In genomic region chr11:82339921-82340401, GRCm38 (mm10) we compare ENCODE assay signal across 9 mouse cellular contexts. TPM values are rescaled to one million over a fixed set of nuclear protein-coding genes. Genes with fewer than 3 reads are reported as not detected.
DNase-seq lines count a peak whose midpoint lies in the region; ATAC-seq and TF ChIP-seq lines count a peak whose summit lies in the region.
"Had no signal": no experiment of that assay in that cellular context is flagged by ENCODE, and none has a peak within 500 bp of the region (broad histone marks: within the 10 kb centered on the region; RNA-seq: fewer than 3 reads in every experiment).

No protein-coding gene starts in this region.

- WGBS in heart, embryonic 10.5 days, result 11% methylated on average over 7 of the region's 7 CpGs
- 3% methylated on average over 7 of the region's 7 CpGs for WGBS in kidney, adult 2 months
- 19% methylated on average over 7 of the region's 7 CpGs for WGBS in intestine, postnatal 0 days

- no peaks in the 10 kb centered on the region for H3K9me3 ChIP-seq in heart, embryonic 10.5 days
- no peaks in the 10 kb centered on the region for H3K9me3 ChIP-seq in intestine, postnatal 0 days (ENCODE audit: control insufficient read depth)

- no peak overlapping the region for H3K9ac ChIP-seq in intestine, postnatal 0 days (ENCODE audit: low read depth, low read length)

- peak; percentile 2 to 17 for DNase-seq in cerebellum, postnatal 14 days
- no peak for DNase-seq in cerebellum, adult 9-11 months
- DNase-seq in heart, embryonic 10.5 days (ENCODE audit: low spot score), result peak; percentile 83
- DNase-seq in kidney, adult 2 months, result peak; percentile 58
- peak; percentile 74 for DNase-seq in mesoderm, embryonic 11.5 days (ENCODE audit: low read depth, low spot score)
- DNase-seq in left cerebral cortex, adult 11 months (ENCODE audit: low spot score), result no peak

- no peak overlapping the region for H3K4me2 ChIP-seq in intestine, postnatal 0 days (replicated peaks; ENCODE audit: low read depth)

- ATAC-seq in intestine, postnatal 0 days, result no peak
- ATAC-seq in erythroid progenitor cell, adult 5-6 weeks (replicated peaks; ENCODE audit: low FRiP score, poor library complexity, severe bottlenecking), result no peak

- no peak for TF ChIP-seq CTCF in kidney, adult 2 months (conservative IDR thresholded peaks at IDR 0.05; ENCODE audit: insufficient read depth, insufficient read length, low read depth, low read length)
- TF ChIP-seq CTCF in intestine, postnatal 0 days (IDR thresholded peaks at IDR 0.05; ENCODE audit: low read depth), result no peak

- peaks cover 19% of the 10 kb centered on the region for H3K4me1 ChIP-seq in heart, embryonic 10.5 days
- no peaks in the 10 kb centered on the region for H3K4me1 ChIP-seq in kidney, adult 2 months (ENCODE audit: control insufficient read depth, insufficient read depth, low read length)
- no peaks in the 10 kb centered on the region for H3K4me1 ChIP-seq in intestine, postnatal 0 days (replicated peaks; ENCODE audit: control insufficient read depth, insufficient read depth, low read length)

- H3K27ac ChIP-seq in heart, embryonic 10.5 days, result peak overlapping the region; percentile 31; the same call in 1 of the 2 replicates
- H3K27ac ChIP-seq in kidney, adult 2 months (ENCODE audit: insufficient read depth, low read depth, low read length), result no peak overlapping the region
- no peak overlapping the region for H3K27ac ChIP-seq in intestine, postnatal 0 days (ENCODE audit: low read depth, low read length)

- H3K4me3 ChIP-seq in heart, embryonic 10.5 days, result no peak overlapping the region
- no peak overlapping the region for H3K4me3 ChIP-seq in kidney, adult 2 months (ENCODE audit: insufficient read depth, low read depth, low read length)
- no peak overlapping the region for H3K4me3 ChIP-seq in intestine, postnatal 0 days (ENCODE audit: low read depth, low read length)

- 0 out of 2 replicates have a peak, but pooled peaks cover 4% of the 10 kb centered on the region for H3K27me3 ChIP-seq in heart, embryonic 10.5 days (ENCODE audit: insufficient read depth, poor library complexity, severe bottlenecking)
- no peaks in the 10 kb centered on the region for H3K27me3 ChIP-seq in kidney, adult 2 months (replicated peaks; ENCODE audit: control insufficient read depth, insufficient read depth, low read length)
- H3K27me3 ChIP-seq in intestine, postnatal 0 days (replicated peaks; ENCODE audit: control insufficient read depth, insufficient read depth, low read length), result no peaks in the 10 kb centered on the region

- H3K36me3 ChIP-seq in heart, embryonic 10.5 days, result no peaks in the 10 kb centered on the region
- H3K36me3 ChIP-seq in kidney, adult 2 months (ENCODE audit: control insufficient read depth, insufficient read depth, low read length), result no peaks in the 10 kb centered on the region
- H3K36me3 ChIP-seq in intestine, postnatal 0 days (ENCODE audit: control insufficient read depth, insufficient read depth), result no peaks in the 10 kb centered on the region

- no peak for TF ChIP-seq POLR2A in kidney, adult 2 months (IDR thresholded peaks at IDR 0.05; ENCODE audit: low read depth, low read length)

RNA-seq across cellular contexts. Expression of gene Ccl1, which starts 34.5 kb away (rescaled TPM):
- not detected in 2 replicates for polyA plus RNA-seq in heart, embryonic 10.5 days (2016; fragmentation: Nextera tagmentation; extraction: Ambion mirVana)
- not detected in 2 replicates for polyA plus RNA-seq in kidney, adult 2 months (2012; rRNA removed)
- polyA plus RNA-seq in intestine, postnatal 0 days (2015; fragmentation: Nextera tagmentation; extraction: Ambion mirVana), result not detected in 2 replicates
- not detected in 2 replicates for total RNA-seq in erythroid progenitor cell, adult 5-6 weeks (2015; ENCODE audit: low replicate concordance)
- total RNA-seq in erythroid progenitor cell, adult 5-6 weeks (2017; ENCODE audit: low replicate concordance), result not detected in 2 replicates
- polyA plus RNA-seq: limb, embryonic 14.5 days had no signal

RNA-seq across cellular contexts. Expression of gene Tmem132e, which starts 48.7 kb away (rescaled TPM):
- 0.14 and 0.94 TPM in 2 replicates for polyA plus RNA-seq in heart, embryonic 10.5 days (2016; fragmentation: Nextera tagmentation; extraction: Ambion mirVana)
- polyA plus RNA-seq in kidney, adult 2 months (2012; rRNA removed), result 0.26 and 0.41 TPM in 2 replicates
- 0.34 TPM in 2 replicates for polyA plus RNA-seq in intestine, postnatal 0 days (2015; fragmentation: Nextera tagmentation; extraction: Ambion mirVana)
- total RNA-seq in erythroid progenitor cell, adult 5-6 weeks (2015; ENCODE audit: low replicate concordance), result 1.3 TPM in 1 of 2 replicates, not detected in the other
- 0.51 and 2.0 TPM in 2 replicates for total RNA-seq in erythroid progenitor cell, adult 5-6 weeks (2017; ENCODE audit: low replicate concordance)

Comparison
In these comparisons a context has a peak if more than half of its experiments do, and no peak if none do; other contexts are left out.
1. DNase-seq: peak in cerebellum, postnatal 14 days (2 of 2), heart, embryonic 10.5 days (single experiment), kidney, adult 2 months (single experiment) and mesoderm, embryonic 11.5 days (single experiment); none in cerebellum, adult 9-11 months (single experiment) and left cerebral cortex, adult 11 months (single experiment).